Mouse (Mus musculus) hindbrain, embryonic 12.5 days (tissue): ENCODE data around the gene Dclre1b. TPM values are rescaled to one million over a fixed set of nuclear protein-coding genes. Genes with fewer than 3 reads are reported as not detected.
"Not testable (repeated sequence)": the region's sequence is repeated elsewhere in the genome, so short reads cannot be mapped to it uniquely, and the experiment has no call there.

Experiments used
- ATAC-seq: fragments of 200-750 bp; cut with Nextera tagmentation; 2 replicates; pipeline ENCODE4 v1.8.0; 2017; ENCODE audit warnings: moderate TSS enrichment; ENCODE audit not compliant: low FRiP score
- H3K27ac ChIP-seq: fragments of 300-500 bp; sonication (generic); 2 replicates; pipeline ENCODE4 v1.5.1; 2016; ENCODE audit warnings: mild to moderate bottlenecking
- H3K27me3 ChIP-seq: fragments of 300-500 bp; sonication (generic); 2 replicates; pipeline ENCODE4 v1.6.1; 2016; ENCODE audit warnings: mild to moderate bottlenecking
- H3K36me3 ChIP-seq: fragments of 300-500 bp; sonication (generic); 2 replicates; pipeline ENCODE4 v1.6.1; 2016; ENCODE audit warnings: mild to moderate bottlenecking
- H3K4me1 ChIP-seq: fragments of 300-500 bp; sonication (generic); 2 replicates; pipeline ENCODE4 v1.6.1; 2016
- H3K4me2 ChIP-seq: fragments of 300-500 bp; sonication (generic); replicated peaks from 2 replicates; pipeline ENCODE4 v1.6.1; 2016; ENCODE audit warnings: mild to moderate bottlenecking
- H3K4me3 ChIP-seq: fragments of 300-500 bp; sonication (generic); 2 replicates; pipeline ENCODE4 v1.5.1; 2016; ENCODE audit warnings: mild to moderate bottlenecking
- H3K9ac ChIP-seq: fragments of 300-500 bp; sonication (generic); 2 replicates; pipeline ENCODE4 v1.6.1; 2016; ENCODE audit warnings: mild to moderate bottlenecking, moderate library complexity
- H3K9me3 ChIP-seq: fragments of 300-500 bp; sonication (generic); replicated peaks from 2 replicates; pipeline ENCODE4 v1.6.1; 2016; ENCODE audit warnings: mild to moderate bottlenecking
- WGBS: fragments of 180-500 bp; shearing (Covaris S2); methylation state at CpG from one replicate; pipeline ENCODE4 v1.1.7; 2016; 5-methylcytosine and 5-hydroxymethylcytosine counted together
- polyA plus RNA-seq: library from polyadenylated mRNA; unstranded; fragments of >200 nt; fragmentation: Nextera tagmentation; extraction: Ambion mirVana; gene quantifications from 2 replicates; pipeline ENCODE4 v1.2.1, GENCODE M21; 2016

Dclre1b gene
- polyA plus RNA-seq, 1 experiment from 2014 or later = 24.0 TPM

GRCm38 (mm10) chr3:103801631-103802531 is 7.4 kb downstream of the Dclre1b start:
- H3K27me3 ChIP-seq = no peaks in the 10 kb centered on the region
- no peak overlapping the region for H3K4me3 ChIP-seq
- no peak overlapping the region for H3K9ac ChIP-seq
- WGBS = 73% methylated on average over 10 of the region's 10 CpGs
- H3K36me3 ChIP-seq = peaks cover 36% of the 10 kb centered on the region
- no peaks in the 10 kb centered on the region for H3K9me3 ChIP-seq
- H3K4me1 ChIP-seq = no peaks in the 10 kb centered on the region
- H3K27ac ChIP-seq = peak overlapping the region; percentile 40; the same call in 1 of the 2 replicates
- no peak for ATAC-seq
- H3K4me2 ChIP-seq = no peak overlapping the region

DNA sequence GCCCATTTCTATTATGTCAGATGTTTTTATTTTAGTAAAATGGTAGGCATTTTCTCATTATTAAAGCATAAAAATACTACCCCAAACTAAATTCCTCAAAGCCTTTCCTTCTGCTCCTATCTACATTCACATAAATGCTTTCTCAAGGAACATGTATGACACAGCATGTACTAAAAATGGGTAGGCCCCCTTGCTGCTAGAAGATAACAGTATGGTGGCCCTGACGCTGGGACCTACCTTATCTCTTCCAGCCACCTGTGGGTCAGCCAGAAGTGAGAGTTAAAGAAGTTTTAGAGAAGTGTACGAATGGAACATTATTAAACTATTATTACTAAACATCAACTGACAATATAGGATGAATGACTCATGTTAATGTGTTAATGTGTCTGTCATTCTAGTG is 9.7 kb downstream of the Dclre1b start:
- Histone ChIP-seq H3K27me3 (no peaks in the 10 kb centered on the region), H3K4me3 (no peak overlapping the region), H3K9me3 (no peaks in the 10 kb centered on the region), H3K4me1 (no peaks in the 10 kb centered on the region), H3K4me2 (no peak overlapping the region), H3K36me3 (peaks cover 25% of the 10 kb centered on the region), H3K27ac (no peak overlapping the region), H3K9ac (no peak overlapping the region)
- ATAC-seq = no peak
- WGBS = 78% methylated on average over 2 of the region's 2 CpGs

DNA sequence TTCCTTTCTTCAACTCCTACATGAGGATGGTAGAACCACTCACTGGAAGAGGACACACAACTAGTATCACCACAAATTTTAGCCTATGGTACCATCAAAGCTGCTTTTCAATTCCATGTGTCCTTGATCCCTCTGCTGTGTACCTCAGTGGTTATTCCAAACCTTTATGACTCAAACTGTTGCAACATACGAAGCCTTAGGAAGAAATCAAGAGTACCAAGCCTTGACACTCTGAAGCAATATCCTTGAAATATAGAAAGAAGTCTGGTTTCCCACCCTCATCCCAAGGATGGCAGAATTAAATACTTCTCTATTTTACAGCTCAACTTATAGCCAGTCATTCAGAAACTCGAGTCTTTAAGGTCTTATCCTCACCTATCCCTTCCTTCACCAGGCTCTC is 12.9 kb downstream of the Dclre1b start:
- Histone ChIP-seq H3K36me3 (no peaks in the 10 kb centered on the region), H3K27ac (no peak overlapping the region), H3K9ac (no peak overlapping the region), H3K9me3 (no peaks in the 10 kb centered on the region), H3K4me1 (peaks cover 4% of the 10 kb centered on the region; the same call in 1 of the 2 replicates), H3K4me2 (no peak overlapping the region), H3K27me3 (peaks cover 2% of the 10 kb centered on the region; the same call in 1 of the 2 replicates), H3K4me3 (no peak overlapping the region)
- WGBS = 68% methylated on average over 2 of the region's 2 CpGs
- ATAC-seq = no peak

DNA sequence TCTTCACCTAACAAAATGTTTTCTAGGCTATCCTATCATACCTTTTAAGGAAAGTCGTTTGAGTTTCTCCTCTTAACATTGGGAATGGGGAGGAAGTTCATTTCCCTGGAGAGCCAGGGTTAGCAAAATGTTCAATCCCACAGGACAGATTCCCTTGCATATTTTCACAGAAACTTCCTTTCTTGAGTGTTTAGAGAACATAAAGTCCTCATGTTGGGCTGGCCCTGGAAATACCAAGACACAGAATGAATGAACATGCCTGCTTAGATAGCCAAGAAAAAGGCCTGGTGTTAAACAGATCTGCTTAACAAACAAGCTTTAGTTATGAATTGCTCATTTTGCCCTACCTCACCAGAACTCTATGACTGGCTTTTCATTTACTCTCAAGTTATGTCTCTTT is 16.7 kb downstream of the Dclre1b start:
- no peak overlapping the region for H3K4me2 ChIP-seq
- H3K9me3 ChIP-seq = no peaks in the 10 kb centered on the region
- WGBS = 75% methylated on average over 1 of the region's 1 CpGs
- no peak overlapping the region for H3K4me3 ChIP-seq
- H3K36me3 ChIP-seq = no peaks in the 10 kb centered on the region
- no peak overlapping the region for H3K9ac ChIP-seq
- H3K27ac ChIP-seq = no peak overlapping the region
- no peak for ATAC-seq
- peaks cover 2% of the 10 kb centered on the region; the same call in 1 of the 2 replicates for H3K27me3 ChIP-seq
- H3K4me1 ChIP-seq = peaks cover 18% of the 10 kb centered on the region

DNA sequence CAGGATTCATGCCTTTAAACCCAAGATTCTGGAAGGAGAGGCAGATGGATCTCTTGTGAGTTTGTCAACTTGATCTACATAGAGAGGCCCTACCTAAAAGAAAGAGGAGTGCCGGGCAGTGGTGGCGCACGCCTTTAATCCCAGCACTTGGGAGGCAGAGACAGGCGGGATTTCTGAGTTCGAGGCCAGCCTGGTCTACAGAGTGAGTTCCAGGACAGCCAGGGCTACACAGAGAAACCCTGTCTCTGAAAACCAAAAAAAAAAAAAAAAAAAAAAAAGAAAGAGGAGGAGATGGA is 17.2 kb downstream of the Dclre1b start:
- H3K27ac ChIP-seq, H3K9me3 ChIP-seq, H3K4me3 ChIP-seq, H3K27me3 ChIP-seq, H3K36me3 ChIP-seq, ATAC-seq: not testable (repeated sequence)
- 80% methylated on average over 5 of the region's 5 CpGs for WGBS
- Histone ChIP-seq H3K4me1 (peaks cover 18% of the 10 kb centered on the region), H3K4me2 (peak overlapping the region; percentile 80; the same call in 1 of the 2 replicates), H3K9ac (0 out of 2 replicates have a peak overlapping the region, but pooled peaks have one; percentile 97)

DNA sequence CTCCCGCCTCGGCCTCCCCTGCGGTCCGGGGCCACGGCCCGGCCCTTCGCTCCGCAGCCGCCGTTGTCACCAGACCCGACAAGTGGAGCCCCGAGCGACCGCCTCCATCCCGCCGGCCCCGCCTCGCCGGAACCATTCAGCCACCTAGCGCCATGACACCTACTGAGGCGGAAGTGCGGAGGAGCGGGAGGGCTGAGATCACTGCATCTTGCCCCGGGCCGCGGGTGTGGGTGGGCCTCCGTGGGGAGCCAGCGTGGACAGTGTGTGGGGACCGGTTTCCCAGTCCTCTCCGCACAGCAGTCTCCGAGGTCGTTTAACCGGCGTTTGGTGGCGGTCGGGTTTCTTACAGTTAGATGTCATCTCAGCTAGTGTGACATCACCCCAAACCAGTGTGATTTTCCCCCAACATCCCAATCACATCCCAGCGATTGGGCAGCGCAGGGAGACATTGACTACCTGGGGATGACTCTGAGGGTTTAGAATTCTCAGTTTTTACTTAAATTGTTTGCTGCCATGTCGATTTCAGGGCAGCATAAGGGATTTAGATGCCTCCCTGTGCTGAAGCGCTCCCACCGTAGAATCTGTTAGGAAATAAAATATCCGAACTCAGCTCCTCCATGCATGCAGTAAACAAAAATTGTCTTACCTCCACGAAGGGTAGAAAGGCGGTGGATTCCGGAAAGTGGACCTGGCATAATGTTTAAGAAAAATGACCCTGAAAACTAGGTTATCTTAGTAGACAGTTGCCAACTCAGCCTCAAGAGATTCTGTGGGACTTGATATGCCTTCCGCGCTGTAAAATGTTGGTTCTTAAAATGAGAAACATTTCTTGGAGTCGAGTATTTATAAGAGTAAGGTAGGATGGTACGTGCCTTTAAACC is 17.8 kb downstream of the Dclre1b start, which contains the start of gene Hipk1:
Gene Hipk1 (minus strand): TSS at position 334 of the 881 bp plus-strand sequence.
- Histone ChIP-seq H3K4me1 (peaks cover 18% of the 10 kb centered on the region), H3K4me3 (peak within 1 kb of the TSS; percentile 96), H3K36me3 (no peaks in the 10 kb centered on the region), H3K27me3 (peaks cover 2% of the 10 kb centered on the region; the same call in 1 of the 2 replicates), H3K9me3 (no peaks in the 10 kb centered on the region), H3K4me2 (peak within 1 kb of the TSS; percentile 80), H3K9ac (peak within 1 kb of the TSS; percentile 97), H3K27ac (peak within 1 kb of the TSS; percentile 93)
- WGBS = 10% methylated on average over 49 of the region's 49 CpGs
- ATAC-seq = peak; percentile 97

- Histone ChIP-seq H3K9ac (peak overlapping the region; percentile 97), H3K4me3 (peak overlapping the region; percentile 96), H3K4me1 (peaks cover 18% of the 10 kb centered on the region), H3K27me3 (peaks cover 2% of the 10 kb centered on the region; the same call in 1 of the 2 replicates), H3K4me2 (peak overlapping the region; percentile 80), H3K27ac (peak overlapping the region; percentile 93), H3K9me3 (no peaks in the 10 kb centered on the region), H3K36me3 (no peaks in the 10 kb centered on the region)
- WGBS = under 1% methylated on average over 52 of the region's 61 CpGs
- peak; percentile 86 for ATAC-seq
Measured at GRCm38 (mm10) chr3:103790346-103791145, 18.7 kb downstream of the Dclre1b start.

DNA sequence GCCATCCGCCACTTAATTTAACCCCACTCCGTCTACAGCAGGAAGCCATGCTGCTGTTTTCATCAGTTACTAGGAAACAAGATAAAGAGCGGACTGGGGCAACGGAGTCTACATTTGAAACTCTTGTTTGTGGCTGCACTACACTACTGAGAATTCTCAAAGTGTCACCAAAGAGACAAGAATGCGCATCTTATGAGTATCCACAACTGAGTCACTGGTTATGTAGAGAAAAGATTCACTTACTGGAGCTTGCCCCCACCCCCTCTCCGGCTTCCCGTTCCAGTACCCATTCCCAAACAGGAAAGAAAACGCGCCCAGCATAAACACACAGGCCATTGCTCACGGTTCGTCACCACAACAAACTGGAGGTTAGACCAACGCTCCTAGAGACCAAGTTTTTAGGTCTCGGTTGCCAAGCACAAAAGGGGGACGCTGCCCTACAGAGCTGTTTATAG is 19.3 kb downstream of the Dclre1b start:
- peak overlapping the region; percentile 97 for H3K9ac ChIP-seq
- peaks cover 18% of the 10 kb centered on the region for H3K4me1 ChIP-seq
- no peaks in the 10 kb centered on the region for H3K36me3 ChIP-seq
- WGBS = 3% methylated on average over 14 of the region's 14 CpGs
- H3K4me2 ChIP-seq = peak overlapping the region; percentile 80
- H3K27me3 ChIP-seq = peaks cover 2% of the 10 kb centered on the region; the same call in 1 of the 2 replicates
- no peak overlapping the region; the same call in 1 of the 2 replicates for H3K27ac ChIP-seq
- peak overlapping the region; percentile 96 for H3K4me3 ChIP-seq
- H3K9me3 ChIP-seq = no peaks in the 10 kb centered on the region
- ATAC-seq = no peak

DNA sequence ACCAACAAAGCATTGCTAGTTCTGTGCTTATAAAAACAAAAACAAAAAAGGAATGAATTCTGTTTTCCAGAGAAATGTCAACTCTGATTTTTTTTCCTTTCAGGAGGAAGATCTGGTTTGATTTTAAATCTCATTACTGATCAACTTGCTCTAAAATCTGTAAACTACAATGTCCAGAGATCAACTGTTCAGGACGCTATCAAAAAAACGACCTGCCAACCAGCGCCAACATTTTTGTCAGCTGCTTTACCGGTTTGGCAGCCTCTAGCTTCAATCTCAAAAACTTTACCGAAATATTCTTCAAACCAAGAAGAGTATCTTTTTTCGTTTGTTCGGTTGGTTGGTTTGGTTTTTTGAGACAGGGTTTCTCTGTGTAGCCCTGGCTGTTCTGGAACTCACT is 20.1 kb downstream of the Dclre1b start:
- ATAC-seq = no peak
- Histone ChIP-seq H3K4me2 (peak overlapping the region; percentile 80), H3K4me1 (peaks cover 18% of the 10 kb centered on the region), H3K4me3 (no peak overlapping the region), H3K27me3 (peaks cover 2% of the 10 kb centered on the region; the same call in 1 of the 2 replicates), H3K9me3 (no peaks in the 10 kb centered on the region), H3K27ac (no peak overlapping the region), H3K36me3 (no peaks in the 10 kb centered on the region), H3K9ac (no peak overlapping the region)
- 84% methylated on average over 7 of the region's 7 CpGs for WGBS

- Histone ChIP-seq H3K4me2 (no peak overlapping the region), H3K4me3 (no peak overlapping the region), H3K27ac (no peak overlapping the region), H3K4me1 (peaks cover 18% of the 10 kb centered on the region), H3K36me3 (no peaks in the 10 kb centered on the region), H3K27me3 (no peaks in the 10 kb centered on the region), H3K9ac (no peak overlapping the region), H3K9me3 (no peaks in the 10 kb centered on the region)
- ATAC-seq = no peak
- WGBS = 68% methylated on average over 7 of the region's 7 CpGs
Measured at GRCm38 (mm10) chr3:103787225-103787624, 22.0 kb downstream of the Dclre1b start.

DNA sequence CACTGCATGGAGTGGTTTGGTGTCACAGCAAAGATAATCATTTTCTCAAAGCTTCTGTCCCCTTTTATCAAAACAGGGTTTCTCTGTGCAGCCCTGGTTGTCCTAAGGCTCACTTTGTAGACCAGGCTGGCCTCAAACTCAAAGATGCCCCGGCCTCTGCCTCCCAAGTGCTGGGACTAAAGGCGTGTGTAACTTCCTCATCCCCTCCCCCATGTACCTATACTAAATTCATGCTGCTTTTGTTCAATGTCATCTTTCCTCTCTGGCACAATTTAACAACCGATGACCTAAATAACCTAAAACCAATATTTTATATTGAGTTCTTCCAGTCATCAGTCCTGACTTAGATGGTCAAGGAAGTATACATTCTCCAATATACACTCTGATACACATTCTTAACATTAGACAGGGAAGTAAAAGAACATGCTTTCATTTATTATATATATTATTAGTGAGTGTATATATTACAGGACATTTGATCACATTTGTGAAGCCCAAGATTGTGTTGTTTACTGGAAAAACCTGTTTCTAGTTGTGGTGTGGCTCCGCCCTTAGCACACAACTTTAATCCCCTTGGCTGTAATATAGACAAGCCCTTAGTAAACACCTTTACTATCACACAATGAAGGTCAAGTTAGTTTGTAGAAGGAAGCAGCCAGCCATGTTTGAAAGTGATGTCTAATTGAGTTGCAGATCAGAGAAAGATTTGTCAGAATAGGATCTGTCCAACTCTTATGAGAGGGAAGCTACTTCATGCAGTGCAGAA is 26.2 kb downstream of the Dclre1b start:
- Histone ChIP-seq H3K9ac (no peak overlapping the region), H3K27ac (no peak overlapping the region), H3K4me2 (no peak overlapping the region), H3K4me3 (no peak overlapping the region), H3K4me1 (no peaks in the 10 kb centered on the region), H3K9me3 (no peaks in the 10 kb centered on the region), H3K27me3 (no peaks in the 10 kb centered on the region), H3K36me3 (peaks cover under 1% of the 10 kb centered on the region; the same call in 1 of the 2 replicates)
- 90% methylated on average over 4 of the region's 4 CpGs for WGBS
- ATAC-seq = no peak
